Mouse (Mus musculus) right cerebral cortex, postnatal 36 days (tissue): Measurements from ENCODE around the gene Tex22.

ENCODE experiments used
- DNase-seq, 2 experiments: peaks; one replicate each; pipeline ENCODE4 v3.0.0; 2022; ENCODE audit warnings: low spot score in 2 of 2, mixed read lengths in 1 of 2

Gene Tex22

GRCm38 (mm10) chr12:113101251-113101960 lies 27.1 kb downstream of the Tex22 start:
- no peak for DNase-seq

DNA sequence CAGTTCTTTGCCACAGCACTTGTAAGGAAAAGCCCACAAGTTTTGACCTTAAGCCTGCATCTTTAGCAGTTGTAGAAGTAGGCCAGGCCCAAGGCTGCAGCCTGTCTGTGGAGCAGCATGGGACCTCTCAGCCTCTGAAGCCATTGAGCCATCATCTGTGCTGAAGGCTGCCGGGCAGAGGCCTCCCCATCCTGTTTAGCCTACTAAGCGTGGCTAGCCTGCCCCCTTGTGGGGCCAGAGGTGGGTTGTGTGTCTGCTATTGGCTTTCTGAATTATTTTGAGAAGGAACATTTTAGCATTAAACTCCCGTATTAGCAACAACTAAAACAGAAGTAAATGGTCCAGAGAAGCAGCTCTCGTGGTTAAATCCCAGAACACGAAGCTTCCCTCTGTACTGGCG lies 28.2 kb downstream of the Tex22 start:
- DNase-seq: no peak

GRCm38 (mm10) chr12:113103846-113104451 lies 29.6 kb downstream of the Tex22 start:
- DNase-seq: no peak

DNA sequence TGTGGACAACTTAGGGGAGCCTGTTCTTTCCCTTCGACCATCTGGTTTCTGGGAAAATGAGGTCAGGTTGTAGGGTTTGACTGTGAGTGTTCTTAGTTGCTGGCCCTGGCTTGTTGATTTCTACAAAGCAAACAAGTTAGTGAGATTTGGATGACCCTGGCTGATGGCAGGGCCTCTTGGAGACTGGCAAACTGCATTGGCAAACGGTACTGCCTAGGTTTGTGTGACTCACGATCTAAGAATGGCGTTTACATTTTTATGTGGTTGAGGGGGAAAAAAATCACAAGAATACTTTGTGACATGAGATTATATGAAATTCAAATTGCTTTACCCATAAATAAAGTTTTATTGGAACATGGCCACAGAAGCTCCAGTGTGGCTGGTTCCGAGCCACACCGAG lies 32.1 kb downstream of the Tex22 start:
- DNase-seq: no peak

- no peak for DNase-seq
Measured at GRCm38 (mm10) chr12:113107431-113108124, 33.3 kb downstream of the Tex22 start.

- no peak for DNase-seq
Measured at GRCm38 (mm10) chr12:113108528-113109283, 34.4 kb downstream of the Tex22 start.

DNA sequence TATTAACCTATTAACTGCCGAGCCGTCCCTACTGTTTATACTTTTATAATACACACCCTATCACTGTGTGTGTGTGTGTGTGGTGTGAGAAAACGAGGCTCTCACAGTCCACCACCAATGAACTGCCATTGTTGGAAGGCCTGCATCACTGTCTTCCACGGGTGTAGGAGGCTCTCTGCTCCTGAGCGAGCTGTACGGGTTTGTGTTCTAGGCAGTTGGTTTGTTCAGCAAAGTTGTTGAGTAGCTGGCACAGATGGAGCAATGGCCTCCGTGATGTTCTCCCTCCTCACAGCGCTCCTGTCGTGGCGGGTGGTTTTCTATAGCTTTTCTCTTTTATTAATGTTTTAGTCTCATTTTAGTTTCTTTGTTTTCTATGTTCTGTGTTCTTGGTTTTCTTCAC lies 35.5 kb downstream of the Tex22 start:
- DNase-seq: no peak

DNA sequence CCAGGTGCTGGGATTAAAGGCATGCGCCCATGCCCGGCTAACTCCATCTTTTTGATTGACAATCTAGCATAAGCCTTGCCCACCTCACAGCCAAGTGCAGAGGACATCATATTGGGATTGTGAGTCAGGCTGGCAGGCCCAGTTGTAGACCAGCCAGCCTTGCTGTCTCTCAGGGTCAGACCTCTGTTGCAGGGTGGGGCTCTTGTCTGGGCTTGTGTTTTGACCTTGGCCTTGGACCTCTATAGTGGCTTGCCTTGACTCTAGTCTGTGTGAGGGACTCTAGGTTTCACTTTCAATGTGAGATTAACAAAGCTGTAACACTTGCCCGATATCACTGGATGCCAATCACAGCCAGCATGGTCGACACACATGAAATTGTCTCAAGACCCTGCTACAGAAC lies 39.8 kb downstream of the Tex22 start:
- no peak for DNase-seq

DNA sequence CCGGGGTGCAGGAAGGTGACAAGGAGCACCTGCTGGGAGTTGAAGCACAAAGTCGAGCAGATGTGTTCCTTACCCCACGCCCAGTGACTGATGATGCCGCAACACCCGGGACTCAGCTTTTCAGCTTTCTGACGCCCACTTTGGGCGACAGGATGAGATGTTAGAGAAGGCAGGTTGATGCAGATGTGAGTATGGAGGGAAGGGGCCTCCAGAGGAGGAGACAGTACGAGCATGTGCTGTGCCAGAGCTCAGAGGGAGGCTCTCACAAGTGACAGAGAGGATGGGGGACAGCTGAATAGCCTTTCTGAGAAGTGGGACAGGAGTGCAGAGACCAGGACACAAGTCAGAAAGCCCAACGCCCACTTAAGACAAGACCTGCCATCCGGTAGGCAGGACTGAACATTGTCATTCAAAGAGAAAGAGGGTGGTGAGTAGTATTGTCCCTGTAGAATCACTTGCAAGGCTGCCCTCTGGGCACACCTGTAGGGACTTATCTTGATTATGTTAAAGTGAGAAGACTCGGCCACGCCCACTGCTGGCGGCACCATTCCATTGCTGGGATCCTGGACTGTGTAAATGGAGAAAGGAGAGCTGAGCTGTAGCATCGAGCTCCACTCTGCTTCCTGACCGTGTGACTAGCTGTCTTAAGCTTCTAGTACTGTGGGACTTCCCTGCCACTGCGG lies 40.7 kb downstream of the Tex22 start:
- DNase-seq: no peak

- DNase-seq: peak in 1 of 2 experiments; percentile 57
Measured at GRCm38 (mm10) chr12:113119516-113120410, 45.5 kb downstream of the Tex22 start.

DNA sequence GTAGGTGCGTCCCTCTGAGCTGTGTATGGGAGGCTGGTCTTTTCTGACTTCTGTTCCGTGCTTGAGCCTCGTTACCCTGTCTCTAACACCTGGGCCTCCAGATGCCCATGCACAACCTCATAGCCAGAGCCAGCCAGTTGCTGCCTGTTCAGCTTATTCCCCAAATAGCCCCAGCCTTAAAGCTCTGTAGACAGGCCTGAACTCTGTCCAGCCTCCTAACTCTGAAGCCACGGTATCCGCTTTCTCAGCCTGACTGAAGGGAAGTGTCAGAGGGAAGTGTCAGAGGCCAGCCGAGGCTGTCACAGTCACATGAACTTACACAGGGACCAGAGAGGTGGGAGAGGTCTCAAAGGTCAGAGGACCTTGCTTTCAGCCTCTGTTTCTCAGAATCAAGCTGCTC lies 50.4 kb downstream of the Tex22 start:
- DNase-seq: no peak

- DNase-seq: no peak
Measured at GRCm38 (mm10) chr12:113130732-113131131, 56.4 kb downstream of the Tex22 start.

GRCm38 (mm10) chr12:113131601-113132000 lies 57.3 kb downstream of the Tex22 start:
- no peak for DNase-seq

DNA sequence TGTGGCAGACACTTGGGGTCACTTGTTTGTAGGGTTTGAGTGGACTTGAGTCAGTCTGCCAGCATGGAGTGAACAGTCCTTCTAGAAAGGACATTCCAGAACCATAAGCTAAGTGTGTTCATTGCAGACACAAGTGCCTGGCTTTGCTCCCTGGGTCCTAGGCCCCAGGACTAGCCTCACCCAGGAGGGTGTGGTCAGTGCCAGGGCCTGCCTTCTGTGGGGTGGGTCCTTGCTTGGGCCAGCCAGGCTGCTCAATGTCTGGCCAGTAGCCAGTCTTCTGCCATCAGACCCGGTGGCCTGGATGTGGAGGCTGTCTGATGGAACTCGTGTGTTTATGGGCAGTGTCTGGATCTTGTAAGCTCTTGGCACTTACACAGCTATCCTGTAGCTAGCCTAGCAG lies 58.3 kb downstream of the Tex22 start:
- no peak for DNase-seq

GRCm38 (mm10) chr12:113133260-113133659 lies 59.0 kb downstream of the Tex22 start:
- DNase-seq: no peak

- no peak for DNase-seq
Measured at GRCm38 (mm10) chr12:113133861-113134403, 59.6 kb downstream of the Tex22 start.

GRCm38 (mm10) chr12:113134502-113134901 lies 60.2 kb downstream of the Tex22 start:
- DNase-seq: no peak

- no peak for DNase-seq
Measured at GRCm38 (mm10) chr12:113135401-113135800, 61.1 kb downstream of the Tex22 start.

GRCm38 (mm10) chr12:113136492-113137020 lies 62.3 kb downstream of the Tex22 start:
- DNase-seq: no peak
